Mouse (Mus musculus): ENCODE results near the gene Iqschfp.

The Iqschfp gene

DNA sequence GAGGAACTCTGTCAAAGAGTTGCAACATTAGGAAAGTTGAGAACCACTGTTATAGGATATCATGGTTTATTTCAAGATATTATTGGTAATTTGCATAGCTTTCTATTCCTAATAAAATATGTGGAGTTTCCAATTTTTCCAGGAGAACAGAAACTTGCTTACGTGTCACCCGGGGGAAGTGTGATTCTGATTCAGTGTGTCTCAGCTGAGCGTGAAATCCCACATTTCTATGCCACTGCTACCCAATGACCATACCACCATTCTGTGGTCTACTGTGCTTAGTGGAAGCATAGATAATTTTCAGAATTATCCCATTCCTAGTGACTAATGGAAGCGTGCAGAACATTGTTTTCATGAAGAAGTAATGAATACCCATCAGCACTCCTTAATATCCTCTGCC, 704.9 kb downstream of the Iqschfp start:
- DNase-seq (ENCODE audit: low read depth, low spot score), result no peak
- no peaks in the 10 kb centered on the region for H3K36me3 ChIP-seq (ENCODE audit: control insufficient read depth, insufficient read depth, low read length, poor library complexity, severe bottlenecking)
- no peaks in the 10 kb centered on the region for H3K27me3 ChIP-seq (ENCODE audit: control insufficient read depth, insufficient read depth, low read length, poor library complexity, severe bottlenecking)

DNA sequence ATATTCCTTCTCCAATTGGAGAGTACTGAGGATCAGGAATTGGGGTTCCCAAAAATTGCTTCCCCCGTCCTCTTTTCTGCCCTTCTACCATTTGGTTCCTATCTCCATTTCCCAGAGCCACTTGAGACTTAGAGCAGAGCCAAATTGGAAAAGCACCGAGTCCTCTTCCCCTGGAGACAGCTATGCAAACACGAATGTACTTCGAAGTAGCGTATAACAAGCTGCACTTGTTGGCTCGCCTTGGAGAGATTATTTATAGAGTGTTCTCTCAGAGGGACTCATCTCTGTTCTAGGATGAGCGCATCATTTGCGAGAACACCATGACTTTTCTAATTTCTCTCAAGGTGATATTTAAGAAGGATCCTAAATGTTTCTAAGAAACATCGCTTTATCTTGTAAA, 710.9 kb downstream of the Iqschfp start:
- H3K27me3 ChIP-seq (ENCODE audit: control insufficient read depth, insufficient read depth, low read length, poor library complexity, severe bottlenecking), result no peaks in the 10 kb centered on the region
- no peaks in the 10 kb centered on the region for H3K36me3 ChIP-seq (ENCODE audit: control insufficient read depth, insufficient read depth, low read length, poor library complexity, severe bottlenecking)
- no peak for DNase-seq (ENCODE audit: low read depth, low spot score)

DNA sequence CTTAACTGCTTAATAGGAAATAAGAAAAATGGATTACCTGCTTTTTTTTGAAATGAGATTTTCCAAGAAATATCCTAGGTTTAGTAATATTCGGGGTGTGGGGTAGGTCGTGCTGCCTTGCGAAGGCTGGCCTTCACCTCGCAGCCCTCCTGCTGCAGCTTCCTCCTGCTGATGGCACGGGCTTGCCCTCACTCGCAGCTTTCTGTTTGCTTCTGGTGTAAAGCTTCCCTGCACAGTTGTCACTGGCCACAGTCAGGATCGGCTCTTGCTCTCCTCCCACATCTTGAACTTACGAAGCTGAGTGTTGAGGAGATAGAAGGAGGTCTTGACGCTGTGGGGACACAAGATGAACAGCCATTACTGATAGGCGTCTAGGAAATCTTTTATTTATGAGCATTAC, 712.4 kb downstream of the Iqschfp start:
- H3K36me3 ChIP-seq (ENCODE audit: control insufficient read depth, insufficient read depth, low read length, poor library complexity, severe bottlenecking), result no peaks in the 10 kb centered on the region
- no peak for DNase-seq (ENCODE audit: low read depth, low spot score)

DNA sequence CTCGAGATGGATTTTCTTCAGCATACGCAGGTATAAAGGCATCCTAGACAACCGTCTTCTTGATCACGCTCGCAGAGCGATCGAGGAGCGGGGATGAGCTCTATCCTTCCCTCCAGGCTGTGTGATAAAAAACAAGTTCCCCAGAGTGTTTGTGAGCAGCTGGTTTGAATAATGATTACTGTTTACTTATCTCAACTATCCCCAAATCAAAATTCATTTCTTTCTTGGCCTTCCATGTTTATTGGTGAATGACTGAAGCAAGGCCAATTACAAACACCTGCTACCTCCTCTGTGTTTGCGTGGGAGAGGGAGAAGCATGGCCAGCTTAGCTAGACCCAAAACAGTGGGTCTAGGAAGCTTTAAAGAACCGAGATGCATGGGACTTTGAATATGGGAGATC, 712.9 kb downstream of the Iqschfp start:
- H3K27me3 ChIP-seq (ENCODE audit: control insufficient read depth, insufficient read depth, low read length, poor library complexity, severe bottlenecking), result no peaks in the 10 kb centered on the region
- no peak for DNase-seq (ENCODE audit: low read depth, low spot score)
- H3K36me3 ChIP-seq (ENCODE audit: control insufficient read depth, insufficient read depth, low read length, poor library complexity, severe bottlenecking), result no peaks in the 10 kb centered on the region

More for the DNA sequence above, 712.4 kb downstream of the Iqschfp start:
- no peaks in the 10 kb centered on the region for H3K27me3 ChIP-seq (ENCODE audit: control insufficient read depth, insufficient read depth, low read length, poor library complexity, severe bottlenecking)

DNA sequence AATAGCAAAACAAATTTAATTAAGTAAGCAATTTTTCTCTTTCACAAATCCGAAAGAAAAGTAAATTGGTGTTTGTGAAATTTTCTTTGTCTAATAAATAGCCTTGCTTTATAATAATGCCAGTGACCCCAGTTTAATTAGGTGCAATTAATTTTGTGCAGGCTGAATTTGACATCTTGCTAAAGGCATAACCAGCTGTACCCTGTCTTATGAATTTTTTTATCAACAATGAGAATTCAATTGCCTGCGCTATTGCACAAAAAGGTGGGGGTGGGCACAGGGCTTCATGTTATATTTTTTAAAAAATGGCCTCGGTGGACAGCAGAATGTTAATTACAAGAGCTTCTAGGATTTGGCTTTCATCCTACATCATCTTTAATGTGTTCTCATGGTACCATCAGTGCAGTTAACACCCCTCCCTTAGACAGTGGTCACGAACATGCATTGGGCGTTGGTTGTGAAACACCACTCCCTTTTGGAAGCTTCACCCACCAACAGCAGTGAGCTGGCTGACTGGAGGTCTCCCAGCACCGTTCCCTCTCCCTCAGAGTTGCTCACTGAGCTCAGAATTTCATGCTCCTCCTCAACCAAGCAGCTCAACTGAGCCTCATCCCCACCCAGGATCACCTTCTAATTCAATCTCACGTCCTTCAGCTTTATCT, 714.0 kb downstream of the Iqschfp start:
- no peaks in the 10 kb centered on the region for H3K27me3 ChIP-seq (ENCODE audit: control insufficient read depth, insufficient read depth, low read length, poor library complexity, severe bottlenecking)
- no peak for DNase-seq (ENCODE audit: low read depth, low spot score)
- H3K36me3 ChIP-seq (ENCODE audit: control insufficient read depth, insufficient read depth, low read length, poor library complexity, severe bottlenecking), result no peaks in the 10 kb centered on the region

DNA sequence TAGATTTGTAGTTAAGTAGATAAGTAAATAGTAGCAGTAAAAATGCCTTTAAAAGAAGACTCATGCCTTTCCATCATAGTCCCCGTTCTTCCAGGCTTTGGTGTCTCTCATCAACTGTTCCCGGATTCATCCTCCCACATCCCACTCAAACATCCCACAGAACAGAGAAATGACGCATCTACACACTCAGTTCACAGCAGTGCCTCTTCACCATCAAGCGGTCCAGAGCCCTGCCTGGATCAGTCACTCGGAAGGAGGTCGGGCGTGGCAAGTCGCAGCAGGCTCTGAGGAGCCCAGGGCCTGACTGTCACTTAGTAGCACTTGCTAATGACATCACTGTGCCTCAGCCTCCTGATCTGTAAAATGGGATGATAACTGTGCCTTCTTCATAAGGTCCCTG, 714.7 kb downstream of the Iqschfp start:
- Histone ChIP-seq H3K36me3 (ENCODE audit: control insufficient read depth, insufficient read depth, low read length, poor library complexity, severe bottlenecking) (no peaks in the 10 kb centered on the region), H3K27me3 (ENCODE audit: control insufficient read depth, insufficient read depth, low read length, poor library complexity, severe bottlenecking) (no peaks in the 10 kb centered on the region)
- no peak for DNase-seq (ENCODE audit: low read depth, low spot score)

DNA sequence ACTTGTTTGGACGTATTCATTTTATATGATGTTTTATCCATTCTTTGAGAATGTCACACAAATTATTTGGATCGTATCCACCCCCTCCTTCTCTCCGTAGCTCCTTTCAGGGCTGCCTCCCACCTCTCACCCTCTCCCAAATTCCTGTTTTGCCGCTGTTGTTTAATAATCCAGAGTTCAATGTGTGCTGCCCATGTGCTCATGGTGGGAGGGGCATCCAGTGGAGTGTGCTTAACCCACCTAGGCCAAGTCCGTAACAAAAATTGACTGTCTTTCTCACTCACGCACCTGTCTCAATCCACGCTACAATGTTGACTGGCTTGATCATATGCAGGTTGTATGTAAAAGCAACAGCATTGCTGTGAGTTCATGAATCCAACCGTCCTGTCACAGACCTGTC, 715.3 kb downstream of the Iqschfp start:
- no peaks in the 10 kb centered on the region for H3K36me3 ChIP-seq (ENCODE audit: control insufficient read depth, insufficient read depth, low read length, poor library complexity, severe bottlenecking)
- H3K27me3 ChIP-seq (ENCODE audit: control insufficient read depth, insufficient read depth, low read length, poor library complexity, severe bottlenecking), result no peaks in the 10 kb centered on the region
- DNase-seq (ENCODE audit: low read depth, low spot score), result no peak

DNA sequence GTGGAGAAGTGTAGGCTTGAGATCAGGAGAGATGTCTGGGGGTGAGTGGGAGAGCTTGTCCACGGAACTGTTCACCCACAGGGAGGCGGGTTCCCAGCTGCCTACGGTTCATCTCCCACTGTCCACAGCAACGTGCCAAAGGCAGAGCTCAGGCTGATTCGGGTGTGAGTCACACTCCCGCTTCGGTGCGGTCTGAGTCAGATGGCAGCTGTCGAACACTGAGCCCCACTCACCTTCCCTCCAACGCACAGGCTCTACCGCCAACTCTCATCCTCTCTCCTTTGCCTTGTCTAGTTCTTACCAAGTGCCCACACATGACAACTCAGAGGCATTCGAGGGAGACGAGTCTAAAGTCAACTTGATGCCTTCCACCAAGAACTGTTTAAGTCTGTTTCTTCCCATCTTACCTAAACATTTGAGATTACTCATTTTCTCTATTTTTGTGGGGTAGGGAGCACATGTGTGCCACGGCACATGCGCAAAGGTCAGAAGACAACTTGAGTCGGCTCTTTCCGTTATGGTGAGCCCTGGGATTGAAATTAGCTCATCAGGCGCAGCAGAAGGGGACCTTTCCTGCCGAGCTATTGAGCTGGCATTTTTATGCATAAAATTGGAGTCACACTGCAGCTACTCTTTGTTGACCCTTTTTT, 716.9 kb downstream of the Iqschfp start:
- H3K36me3 ChIP-seq (ENCODE audit: control insufficient read depth, insufficient read depth, low read length, poor library complexity, severe bottlenecking), result no peaks in the 10 kb centered on the region
- no peak for DNase-seq (ENCODE audit: low read depth, low spot score)
- H3K27me3 ChIP-seq (ENCODE audit: control insufficient read depth, insufficient read depth, low read length, poor library complexity, severe bottlenecking), result no peaks in the 10 kb centered on the region

DNA sequence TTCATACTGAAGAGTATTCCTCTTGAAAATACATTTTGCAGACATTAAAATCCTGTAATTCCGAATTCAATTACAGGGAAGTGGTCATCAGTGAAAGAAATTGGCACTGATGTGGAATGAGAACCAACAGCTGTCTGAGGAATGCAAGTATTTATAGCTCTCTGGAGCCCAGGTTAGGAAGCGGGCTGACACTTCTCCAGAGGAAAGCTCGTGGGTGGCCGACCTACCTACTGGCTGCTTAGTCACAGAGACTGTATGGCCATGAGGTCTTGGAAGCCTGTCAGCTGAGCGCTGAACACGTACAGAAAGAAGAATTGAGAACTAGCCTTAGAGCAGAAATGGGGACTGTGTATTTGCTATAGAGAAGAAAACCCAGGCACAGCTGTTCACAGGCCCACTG, 718.0 kb downstream of the Iqschfp start:
- H3K36me3 ChIP-seq (ENCODE audit: control insufficient read depth, insufficient read depth, low read length, poor library complexity, severe bottlenecking), result no peaks in the 10 kb centered on the region
- no peak for DNase-seq (ENCODE audit: low read depth, low spot score)
- no peaks in the 10 kb centered on the region for H3K27me3 ChIP-seq (ENCODE audit: control insufficient read depth, insufficient read depth, low read length, poor library complexity, severe bottlenecking)

DNA sequence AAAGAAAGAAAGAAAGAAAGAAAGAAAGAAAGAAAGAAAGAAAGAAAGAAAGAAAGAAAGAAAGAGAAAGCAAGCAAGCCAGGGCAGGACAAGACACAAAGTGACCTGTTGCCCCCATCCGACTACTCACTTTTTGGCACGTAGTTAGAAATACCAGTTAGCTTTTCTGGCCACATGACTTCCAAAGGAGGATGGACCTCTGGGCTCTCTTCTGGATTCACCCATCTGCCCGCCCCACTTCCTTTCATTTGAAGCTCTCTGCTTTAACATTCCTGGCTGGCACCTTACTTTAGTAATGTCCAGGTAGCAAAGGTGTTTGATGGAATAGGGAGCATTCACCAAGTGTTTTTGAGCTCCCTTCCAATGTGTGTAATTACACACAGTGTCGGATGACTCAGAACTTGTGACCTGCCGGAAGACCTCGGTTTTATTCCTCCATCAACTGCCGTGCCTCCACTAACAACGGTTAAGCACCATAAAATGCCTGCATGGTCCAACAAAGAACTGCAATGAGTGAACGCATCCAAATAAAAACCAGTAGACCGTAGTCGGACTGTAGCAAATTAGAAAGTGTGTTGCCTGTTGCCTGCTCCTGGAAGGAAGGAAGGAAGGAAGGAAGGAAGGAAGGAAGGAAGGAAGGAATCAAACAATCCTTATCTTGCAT, 718.7 kb downstream of the Iqschfp start:
- no peak for DNase-seq (ENCODE audit: low read depth, low spot score)
- H3K36me3 ChIP-seq (ENCODE audit: control insufficient read depth, insufficient read depth, low read length, poor library complexity, severe bottlenecking), result no peaks in the 10 kb centered on the region
- no peaks in the 10 kb centered on the region for H3K27me3 ChIP-seq (ENCODE audit: control insufficient read depth, insufficient read depth, low read length, poor library complexity, severe bottlenecking)

DNA sequence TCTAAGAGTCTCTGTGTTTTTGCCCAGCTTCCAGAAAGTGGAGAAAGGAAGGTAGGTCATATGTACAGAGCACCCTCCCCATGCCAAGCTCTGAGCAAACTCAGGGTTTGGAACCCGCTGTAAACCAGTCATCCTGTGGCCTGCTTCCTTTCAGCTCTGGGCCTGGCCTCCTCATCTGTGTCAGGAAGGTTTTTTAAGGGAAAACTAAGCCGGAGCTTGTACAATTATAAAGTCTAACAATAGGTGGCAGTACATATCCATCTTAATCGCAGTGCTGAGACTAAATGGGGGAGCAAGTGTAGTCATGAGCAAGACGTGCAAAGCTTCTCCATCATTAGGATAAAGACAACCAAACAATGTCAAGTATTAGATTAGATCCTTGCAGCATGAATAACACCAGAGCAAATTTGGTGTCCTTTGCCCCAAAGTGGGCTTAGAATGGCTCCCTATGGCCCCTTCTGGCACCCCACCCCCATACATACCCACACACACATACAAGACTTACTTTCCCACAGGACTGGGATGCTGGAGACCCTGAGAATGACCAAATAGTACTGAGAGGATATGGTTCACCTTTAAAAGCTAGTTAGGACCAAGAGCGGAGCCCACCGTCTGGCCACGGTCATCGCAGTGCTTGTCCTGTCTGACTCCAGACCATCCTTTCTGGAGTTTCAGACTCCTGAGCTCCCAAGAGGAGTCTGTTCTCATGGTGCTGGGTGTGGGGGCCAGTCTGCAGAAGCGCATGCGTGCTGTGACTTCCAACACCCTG, 723.2 kb downstream of the Iqschfp start:
- H3K27me3 ChIP-seq (ENCODE audit: control insufficient read depth, insufficient read depth, low read length, poor library complexity, severe bottlenecking), result no peaks in the 10 kb centered on the region
- no peaks in the 10 kb centered on the region for H3K36me3 ChIP-seq (ENCODE audit: control insufficient read depth, insufficient read depth, low read length, poor library complexity, severe bottlenecking)
- DNase-seq (ENCODE audit: low read depth, low spot score), result peak; percentile 76

DNA sequence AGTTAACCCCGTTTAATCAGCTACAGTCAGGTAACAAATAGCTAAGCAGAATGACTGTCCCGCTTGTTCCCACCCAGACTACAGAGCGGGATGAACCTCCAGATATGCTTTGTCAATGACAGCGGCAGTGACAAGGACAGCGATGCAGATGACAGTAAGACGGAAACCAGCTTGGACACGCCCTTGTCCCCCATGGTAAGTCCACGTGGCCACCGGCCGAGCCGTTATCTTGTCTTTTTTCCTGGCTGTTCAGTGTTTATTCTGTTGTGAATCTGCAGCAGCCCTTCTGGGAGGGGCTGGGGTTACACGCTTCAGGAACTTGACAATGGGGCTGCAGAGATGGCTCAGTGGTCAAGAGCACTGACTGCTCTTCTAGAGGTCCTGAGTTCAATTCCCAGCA, 724.3 kb downstream of the Iqschfp start:
- no peaks in the 10 kb centered on the region for H3K36me3 ChIP-seq (ENCODE audit: control insufficient read depth, insufficient read depth, low read length, poor library complexity, severe bottlenecking)

DNA sequence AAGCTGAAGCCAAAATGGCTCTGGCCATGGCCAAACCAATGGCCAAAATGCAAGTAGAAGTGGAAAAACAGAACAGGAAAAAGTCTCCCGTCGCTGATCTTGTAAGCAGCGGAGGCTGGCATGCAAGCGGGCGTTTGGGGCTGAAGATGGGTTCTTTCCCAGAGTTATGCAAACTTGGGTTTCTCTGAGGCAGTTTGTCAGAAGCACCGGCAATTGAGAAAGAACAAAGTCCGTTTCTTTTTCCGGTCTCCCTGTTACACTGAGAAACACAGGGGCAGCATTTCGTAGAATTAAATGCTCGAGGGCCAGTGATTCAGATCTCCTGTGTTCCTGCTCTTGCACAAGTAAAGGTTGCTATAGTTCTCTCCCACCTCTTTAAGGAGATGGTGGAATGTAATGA, 725.7 kb downstream of the Iqschfp start:
- no peak for DNase-seq (ENCODE audit: low read depth, low spot score)
- Histone ChIP-seq H3K27me3 (ENCODE audit: control insufficient read depth, insufficient read depth, low read length, poor library complexity, severe bottlenecking) (no peaks in the 10 kb centered on the region), H3K36me3 (ENCODE audit: control insufficient read depth, insufficient read depth, low read length, poor library complexity, severe bottlenecking) (no peaks in the 10 kb centered on the region)

More for the DNA sequence above, 724.3 kb downstream of the Iqschfp start:
- DNase-seq (ENCODE audit: low read depth, low spot score), result no peak
- H3K27me3 ChIP-seq (ENCODE audit: control insufficient read depth, insufficient read depth, low read length, poor library complexity, severe bottlenecking), result no peaks in the 10 kb centered on the region

DNA sequence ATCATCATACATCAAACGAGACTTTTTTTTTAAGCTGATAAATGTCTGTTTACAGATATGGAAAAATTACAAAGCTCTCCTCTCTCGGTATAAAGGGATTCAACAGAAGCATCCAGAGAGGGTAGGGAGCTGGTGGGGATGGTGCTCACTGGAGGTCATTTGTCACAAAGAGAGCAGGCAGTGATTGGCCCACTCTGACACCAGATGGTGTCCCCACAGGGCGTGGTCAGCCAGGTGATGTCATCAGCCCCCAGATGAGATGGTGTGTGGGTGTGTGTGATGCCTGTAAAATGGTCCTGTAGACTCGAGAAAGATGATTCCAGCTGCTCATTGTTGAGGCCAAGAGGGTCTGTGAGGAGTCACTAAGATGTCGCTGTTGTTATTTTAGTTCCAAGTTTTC, 727.1 kb downstream of the Iqschfp start:
- Histone ChIP-seq H3K27me3 (ENCODE audit: control insufficient read depth, insufficient read depth, low read length, poor library complexity, severe bottlenecking) (no peaks in the 10 kb centered on the region), H3K36me3 (ENCODE audit: control insufficient read depth, insufficient read depth, low read length, poor library complexity, severe bottlenecking) (no peaks in the 10 kb centered on the region)
- DNase-seq (ENCODE audit: low read depth, low spot score), result no peak

DNA sequence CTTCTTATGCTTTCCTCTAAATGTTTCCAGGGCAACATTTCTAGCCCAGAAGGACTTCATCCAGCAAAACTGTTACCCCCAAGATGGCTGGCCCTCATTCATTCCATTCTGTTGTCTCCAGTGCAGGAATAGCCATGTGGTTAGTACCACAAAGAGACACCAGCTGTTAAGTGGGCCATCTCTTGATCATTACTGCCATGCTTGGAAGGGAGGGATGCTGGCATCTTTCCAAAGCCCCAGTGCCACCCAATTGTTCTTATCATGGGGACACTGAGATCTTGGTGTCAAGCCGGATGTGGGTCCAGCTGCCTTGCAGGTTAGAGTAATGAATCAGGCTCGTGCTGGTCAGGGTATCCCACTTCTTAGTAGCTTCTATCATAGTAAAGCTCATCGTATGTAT, 729.9 kb downstream of the Iqschfp start:
- Histone ChIP-seq H3K27me3 (ENCODE audit: control insufficient read depth, insufficient read depth, low read length, poor library complexity, severe bottlenecking) (no peaks in the 10 kb centered on the region), H3K36me3 (ENCODE audit: control insufficient read depth, insufficient read depth, low read length, poor library complexity, severe bottlenecking) (no peaks in the 10 kb centered on the region)
- DNase-seq (ENCODE audit: low read depth, low spot score), result no peak

All from splenic B cell, adult 2 months (primary cell).